Mouse (Mus musculus): Measurements from ENCODE around the gene Dagla. TPM values are rescaled to one million over a fixed set of nuclear protein-coding genes. Genes with fewer than 3 reads are reported as not detected.

Gene Dagla
- polyA plus RNA-seq, 1 experiment from 2014 or later = 2.4 TPM

DNA sequence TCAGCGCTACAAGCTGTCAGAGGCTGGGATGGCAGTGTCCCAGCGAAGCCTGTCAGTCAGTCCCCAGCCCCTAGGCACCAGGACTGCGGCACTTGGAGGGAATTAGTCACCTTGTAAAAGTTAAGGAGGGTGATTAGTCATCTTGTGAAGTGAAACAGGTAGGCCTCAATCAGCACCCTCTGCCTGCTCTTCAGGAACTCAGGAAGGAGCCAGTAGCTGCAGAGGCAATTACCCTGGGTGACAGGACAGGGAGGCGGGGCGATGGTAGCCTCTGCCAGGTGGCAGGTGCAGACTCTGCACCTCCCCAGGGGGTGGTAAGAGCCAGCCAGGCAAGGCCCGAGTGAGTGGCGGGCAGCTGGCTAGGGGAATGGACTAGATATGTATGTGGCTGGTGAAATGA, 43.3 kb downstream of the Dagla start:
- WGBS = 65% methylated on average over 7 of the region's 7 CpGs
- H3K4me2 ChIP-seq = no peak overlapping the region
- no peaks in the 10 kb centered on the region for H3K9me3 ChIP-seq
- no peaks in the 10 kb centered on the region for H3K27me3 ChIP-seq
- ATAC-seq (ENCODE audit: insufficient number of reproducible peaks, insufficient read depth, low FRiP score, low TSS enrichment, low read depth) = no peak
- peaks cover 7% of the 10 kb centered on the region; the same call in 1 of the 2 replicates for H3K4me1 ChIP-seq
- peaks cover 7% of the 10 kb centered on the region; the same call in 1 of the 2 replicates for H3K36me3 ChIP-seq
- no peak overlapping the region for H3K27ac ChIP-seq
- H3K4me3 ChIP-seq = no peak overlapping the region
- H3K9ac ChIP-seq = no peak overlapping the region

DNA sequence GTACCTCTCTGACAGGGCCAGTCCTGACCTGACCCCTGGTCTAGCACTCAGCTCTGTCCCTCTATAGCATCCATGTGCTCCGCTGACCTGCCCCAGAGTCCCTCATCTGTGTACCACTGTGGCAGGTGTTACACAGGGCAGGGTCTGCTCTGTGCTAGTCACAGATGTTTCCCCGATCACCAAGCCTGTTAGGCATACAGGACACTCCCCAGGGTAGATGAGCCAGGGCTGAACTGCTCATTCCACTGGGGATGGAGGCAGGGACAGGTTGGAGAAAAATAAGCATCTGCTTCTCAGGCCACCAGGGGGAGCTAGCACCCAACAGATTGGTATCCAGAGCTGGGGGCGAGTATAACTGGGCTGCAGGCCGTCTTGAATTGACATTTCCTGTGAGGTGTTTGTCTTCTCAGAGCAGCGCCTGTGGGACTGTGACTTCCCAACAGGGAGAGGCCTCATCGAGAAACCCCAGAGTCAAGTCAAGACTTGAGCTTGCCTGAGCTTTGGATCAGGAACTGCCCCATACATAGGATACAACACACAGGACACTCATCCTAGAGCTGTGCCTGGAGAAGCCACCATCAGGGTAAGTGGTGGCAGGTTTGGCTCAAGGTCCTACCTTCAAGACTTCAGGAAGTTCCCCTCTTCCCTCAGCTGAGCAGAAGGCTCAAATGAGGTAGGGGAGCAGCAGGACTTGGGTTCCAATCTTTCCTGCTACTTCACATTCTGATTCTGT, 46.2 kb downstream of the Dagla start:
- Histone ChIP-seq H3K9me3 (no peaks in the 10 kb centered on the region), H3K27ac (no peak overlapping the region), H3K9ac (no peak overlapping the region), H3K4me1 (0 out of 2 replicates have a peak, but pooled peaks cover 4% of the 10 kb centered on the region), H3K4me3 (no peak overlapping the region), H3K4me2 (no peak overlapping the region), H3K27me3 (no peaks in the 10 kb centered on the region), H3K36me3 (peaks cover 7% of the 10 kb centered on the region; the same call in 1 of the 2 replicates)
- WGBS = 18% methylated on average over 6 of the region's 6 CpGs
- ATAC-seq (ENCODE audit: insufficient number of reproducible peaks, insufficient read depth, low FRiP score, low TSS enrichment, low read depth) = no peak

DNA sequence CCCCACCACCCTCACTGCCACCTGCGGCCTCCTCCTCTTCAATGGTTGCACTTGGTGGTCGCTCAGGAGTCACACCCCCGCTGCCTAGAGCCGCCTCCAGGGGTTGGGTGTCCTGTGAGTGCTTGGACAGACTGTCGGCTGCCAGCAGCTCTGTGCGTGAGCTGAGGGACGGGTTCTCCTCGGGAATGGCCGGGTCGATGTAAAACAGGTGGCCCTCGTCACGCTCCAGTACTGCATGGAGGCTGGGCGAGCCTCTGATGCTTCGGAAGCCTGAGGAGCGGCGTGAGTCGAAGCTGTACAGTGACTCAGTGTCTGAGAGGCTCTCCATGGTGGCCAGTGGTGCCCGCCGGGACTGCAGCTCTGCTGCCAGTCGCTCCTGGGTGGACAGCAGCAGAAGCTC, 56.5 kb downstream of the Dagla start:
- Histone ChIP-seq H3K9me3 (no peaks in the 10 kb centered on the region), H3K27me3 (no peaks in the 10 kb centered on the region), H3K36me3 (no peaks in the 10 kb centered on the region), H3K4me3 (no peak overlapping the region), H3K27ac (no peak overlapping the region), H3K4me2 (no peak overlapping the region), H3K9ac (no peak overlapping the region), H3K4me1 (peaks cover 21% of the 10 kb centered on the region)
- no peak for ATAC-seq (ENCODE audit: insufficient number of reproducible peaks, insufficient read depth, low FRiP score, low TSS enrichment, low read depth)
- WGBS = 33% methylated on average over 20 of the region's 20 CpGs

DNA sequence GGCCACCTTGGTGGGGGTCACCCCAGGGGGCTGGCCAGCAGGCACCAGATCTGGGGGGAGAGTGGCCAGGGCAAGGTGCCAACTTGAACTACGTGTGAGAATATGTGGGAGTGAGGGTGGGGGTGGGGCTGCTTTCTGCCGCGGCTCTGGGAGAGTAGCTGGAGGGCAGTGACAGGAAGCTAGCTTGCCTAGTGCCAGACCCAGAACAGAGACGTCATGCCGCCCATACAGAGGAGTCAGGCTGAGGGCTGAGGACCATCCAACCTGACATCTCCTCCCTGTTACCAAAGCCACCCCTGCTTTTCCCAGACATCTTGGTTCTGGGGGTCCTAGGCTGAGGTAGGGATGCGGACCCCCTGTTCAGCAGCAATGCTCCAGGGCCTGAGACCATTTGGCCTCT, 57.5 kb downstream of the Dagla start:
- Histone ChIP-seq H3K36me3 (no peaks in the 10 kb centered on the region), H3K27ac (no peak overlapping the region; the same call in 1 of the 2 replicates), H3K4me3 (no peak overlapping the region), H3K9me3 (no peaks in the 10 kb centered on the region), H3K4me2 (no peak overlapping the region), H3K9ac (peak overlapping the region; percentile 36; the same call in 1 of the 2 replicates), H3K27me3 (no peaks in the 10 kb centered on the region), H3K4me1 (peaks cover 25% of the 10 kb centered on the region)
- WGBS = 28% methylated on average over 6 of the region's 6 CpGs
- no peak for ATAC-seq (ENCODE audit: insufficient number of reproducible peaks, insufficient read depth, low FRiP score, low TSS enrichment, low read depth)

DNA sequence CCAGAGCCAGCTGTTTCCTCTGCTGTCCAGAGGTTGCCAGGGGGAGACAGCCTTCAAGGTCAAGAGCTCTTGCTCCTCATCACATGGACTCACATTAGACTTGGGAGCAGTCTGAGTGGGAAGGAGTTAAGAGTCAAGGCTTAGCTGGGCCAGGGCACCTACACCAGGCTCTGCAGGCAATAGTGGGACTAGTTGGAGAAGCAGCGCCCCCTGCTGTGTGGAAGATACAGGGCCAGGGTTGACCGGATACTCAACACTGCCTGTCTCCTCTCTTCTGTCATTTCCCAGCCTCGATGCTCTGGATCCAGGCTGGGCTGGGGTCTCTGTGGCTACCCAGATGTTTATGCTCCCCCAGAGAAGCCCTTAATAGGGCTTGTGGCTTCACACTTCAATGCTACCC, 60.5 kb downstream of the Dagla start:
- Histone ChIP-seq H3K36me3 (no peaks in the 10 kb centered on the region), H3K4me3 (no peak overlapping the region), H3K27ac (no peak overlapping the region), H3K9me3 (no peaks in the 10 kb centered on the region), H3K27me3 (peaks cover 13% of the 10 kb centered on the region; the same call in 1 of the 2 replicates), H3K4me1 (peaks cover 38% of the 10 kb centered on the region), H3K9ac (no peak overlapping the region), H3K4me2 (no peak overlapping the region)
- ATAC-seq (ENCODE audit: insufficient number of reproducible peaks, insufficient read depth, low FRiP score, low TSS enrichment, low read depth) = no peak
- WGBS = 11% methylated on average over 3 of the region's 3 CpGs

DNA sequence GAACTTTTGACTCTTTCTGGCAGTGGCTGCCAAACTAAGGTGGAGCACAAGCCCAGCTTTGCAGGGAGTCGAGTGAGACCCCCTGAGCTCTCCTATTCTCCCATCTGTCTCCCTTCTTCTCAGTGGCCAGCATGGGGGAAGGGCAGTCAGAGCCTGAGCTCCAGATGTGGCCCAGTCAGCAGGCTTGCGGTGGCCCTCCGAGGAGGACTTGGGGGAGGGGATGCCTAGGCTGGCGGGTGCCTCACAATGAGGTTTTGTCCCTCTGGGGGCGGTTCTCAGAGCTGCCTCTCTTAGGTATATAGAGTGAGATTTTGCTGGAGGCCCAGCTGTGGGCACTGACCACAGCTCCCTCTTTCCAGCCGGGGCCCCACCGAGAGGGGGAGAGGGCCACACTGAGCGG, 61.8 kb downstream of the Dagla start:
- Histone ChIP-seq H3K4me2 (no peak overlapping the region), H3K36me3 (no peaks in the 10 kb centered on the region), H3K9ac (no peak overlapping the region), H3K27ac (no peak overlapping the region), H3K27me3 (peaks cover 13% of the 10 kb centered on the region; the same call in 1 of the 2 replicates), H3K4me1 (peaks cover 33% of the 10 kb centered on the region), H3K4me3 (no peak overlapping the region), H3K9me3 (no peaks in the 10 kb centered on the region)
- 8% methylated on average over 8 of the region's 8 CpGs for WGBS
- no peak for ATAC-seq (ENCODE audit: insufficient number of reproducible peaks, insufficient read depth, low FRiP score, low TSS enrichment, low read depth)

DNA sequence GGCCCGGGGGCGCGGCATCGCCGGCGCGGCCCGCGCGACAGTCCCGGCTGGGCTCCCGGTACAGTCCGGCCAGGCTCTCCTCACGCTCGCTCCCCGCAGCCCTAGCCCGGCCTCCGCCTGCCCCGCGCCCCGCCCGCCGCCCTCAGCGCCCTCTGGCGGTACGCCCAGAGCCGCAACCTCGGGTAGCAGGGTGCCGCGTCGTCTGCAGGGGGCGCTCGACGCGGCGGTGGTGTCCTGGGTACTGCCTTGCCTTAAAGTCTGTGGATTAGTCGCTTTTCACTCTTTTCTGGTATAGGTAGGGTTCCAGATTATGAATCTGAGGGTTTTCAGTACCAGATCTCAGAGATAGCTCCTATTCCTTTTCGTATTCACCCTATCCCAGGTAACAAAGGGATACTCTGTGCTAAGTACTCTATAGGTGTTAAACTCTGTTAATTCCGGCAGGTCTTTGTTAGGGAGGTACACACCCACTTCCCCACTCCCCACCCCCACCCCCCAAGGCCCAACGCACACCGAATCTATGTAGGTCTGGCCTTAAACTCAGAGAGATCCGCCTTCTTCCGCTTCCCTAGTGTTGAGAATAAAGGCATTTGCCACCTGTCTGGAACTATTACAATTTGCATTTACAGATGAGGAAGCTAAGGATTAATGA, 63.9 kb downstream of the Dagla start, which contains the start of gene Myrf:
TSS of gene Myrf (minus strand) at position 95 of the 652 bp plus-strand sequence.
- peaks cover 13% of the 10 kb centered on the region; the same call in 1 of the 2 replicates for H3K27me3 ChIP-seq
- peak within 1 kb of the TSS; percentile 75 for H3K9ac ChIP-seq
- no peak within 1 kb of the TSS for H3K27ac ChIP-seq
- no peaks in the 10 kb centered on the region for H3K36me3 ChIP-seq
- H3K4me3 ChIP-seq = peak within 1 kb of the TSS; percentile 54
- peak; percentile 69 for ATAC-seq (ENCODE audit: insufficient number of reproducible peaks, insufficient read depth, low FRiP score, low TSS enrichment, low read depth)
- peak within 1 kb of the TSS; percentile 90 for H3K4me2 ChIP-seq
- WGBS = 7% methylated on average over 43 of the region's 43 CpGs
- H3K9me3 ChIP-seq = no peaks in the 10 kb centered on the region
- H3K4me1 ChIP-seq = peaks cover 23% of the 10 kb centered on the region

DNA sequence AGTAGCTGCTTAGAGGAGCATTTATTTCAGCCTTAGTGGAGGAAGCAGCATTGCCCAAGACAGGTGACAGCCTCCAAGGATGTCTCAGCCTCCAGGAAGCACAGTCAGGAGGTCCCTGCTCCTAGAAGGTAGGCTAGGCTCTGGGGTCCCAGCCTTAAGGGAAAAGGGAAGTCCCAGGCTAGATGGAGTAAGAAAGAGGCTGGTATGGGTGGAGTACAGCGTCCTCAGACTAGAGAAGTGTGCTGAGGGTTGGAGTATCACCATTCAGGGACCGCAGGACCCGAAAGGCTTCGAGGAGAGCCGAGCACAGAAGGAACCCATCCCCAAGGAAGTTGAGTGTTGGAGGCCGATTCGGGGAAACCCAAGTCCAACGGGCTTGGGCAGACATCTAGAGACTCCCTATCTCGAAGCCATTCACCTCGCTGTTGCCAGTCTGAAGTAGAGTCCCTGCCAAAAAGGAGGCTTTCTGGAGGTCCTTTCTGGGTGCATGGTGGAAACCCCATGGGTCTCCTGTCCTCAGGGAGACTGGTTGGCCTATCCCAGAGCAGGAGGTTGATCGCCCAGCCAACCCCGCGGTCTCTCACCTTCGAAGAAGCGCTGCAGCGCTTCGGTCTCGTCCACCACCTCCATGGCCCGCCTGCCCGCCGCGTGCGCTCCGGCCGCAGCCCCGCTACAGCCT, 64.6 kb downstream of the Dagla start:
- WGBS = 4% methylated on average over 26 of the region's 26 CpGs
- ATAC-seq (ENCODE audit: insufficient number of reproducible peaks, insufficient read depth, low FRiP score, low TSS enrichment, low read depth) = no peak
- peak overlapping the region; percentile 75 for H3K9ac ChIP-seq
- H3K4me3 ChIP-seq = peak overlapping the region; percentile 54
- no peak overlapping the region for H3K27ac ChIP-seq
- H3K4me2 ChIP-seq = peak overlapping the region; percentile 90
- H3K9me3 ChIP-seq = no peaks in the 10 kb centered on the region
- H3K36me3 ChIP-seq = no peaks in the 10 kb centered on the region
- H3K4me1 ChIP-seq = peaks cover 23% of the 10 kb centered on the region
- H3K27me3 ChIP-seq = peaks cover 13% of the 10 kb centered on the region; the same call in 1 of the 2 replicates

DNA sequence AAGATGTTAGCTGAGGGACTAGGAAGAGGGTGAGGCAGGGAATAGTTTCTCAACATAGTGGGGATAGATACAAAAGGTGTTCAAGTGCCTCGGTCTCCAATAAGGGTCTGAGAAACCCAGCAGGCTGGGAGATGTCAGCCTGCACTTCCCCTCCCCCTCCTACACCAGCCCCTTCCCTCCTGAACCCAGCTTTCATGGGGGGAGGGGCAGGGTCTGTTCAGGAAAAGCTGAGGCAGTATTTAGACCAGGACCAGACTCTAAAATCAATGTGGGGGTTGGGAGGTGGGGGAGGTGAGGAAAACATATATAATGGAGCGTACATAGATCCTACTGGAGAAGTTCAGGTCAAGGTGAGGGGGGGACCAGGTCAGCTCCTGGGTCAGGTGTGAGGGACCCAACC, 65.3 kb downstream of the Dagla start:
- no peaks in the 10 kb centered on the region for H3K9me3 ChIP-seq
- no peaks in the 10 kb centered on the region for H3K36me3 ChIP-seq
- no peak overlapping the region for H3K9ac ChIP-seq
- no peak for ATAC-seq (ENCODE audit: insufficient number of reproducible peaks, insufficient read depth, low FRiP score, low TSS enrichment, low read depth)
- peaks cover 13% of the 10 kb centered on the region; the same call in 1 of the 2 replicates for H3K27me3 ChIP-seq
- 40% methylated on average over 2 of the region's 2 CpGs for WGBS
- H3K4me3 ChIP-seq = no peak overlapping the region
- peak overlapping the region; percentile 90 for H3K4me2 ChIP-seq
- no peak overlapping the region for H3K27ac ChIP-seq
- H3K4me1 ChIP-seq = peaks cover 20% of the 10 kb centered on the region

DNA sequence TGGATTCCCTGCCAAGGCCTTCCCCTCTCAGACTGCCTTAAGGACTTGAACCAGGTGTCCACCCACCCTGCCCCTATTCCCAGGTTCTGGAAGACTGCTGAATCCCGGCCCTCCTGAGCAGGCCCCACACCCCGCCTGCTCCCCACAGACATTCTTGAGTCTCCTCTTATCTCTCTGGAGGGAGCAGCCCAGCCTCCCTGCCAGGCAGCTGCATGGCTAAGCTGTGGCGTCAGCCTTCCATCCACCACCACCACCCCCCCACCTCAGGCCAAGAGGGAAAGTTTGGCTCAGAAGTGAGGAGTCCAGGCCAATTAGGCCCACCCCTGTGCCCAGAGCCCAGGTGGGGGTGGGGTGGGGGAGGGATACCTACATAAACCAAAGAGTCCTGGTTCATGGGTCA, 66.2 kb downstream of the Dagla start:
- H3K27ac ChIP-seq = no peak overlapping the region
- ATAC-seq (ENCODE audit: insufficient number of reproducible peaks, insufficient read depth, low FRiP score, low TSS enrichment, low read depth) = no peak
- H3K9ac ChIP-seq = no peak overlapping the region
- peaks cover 18% of the 10 kb centered on the region for H3K4me1 ChIP-seq
- 71% methylated on average over 3 of the region's 3 CpGs for WGBS
- no peaks in the 10 kb centered on the region for H3K36me3 ChIP-seq
- H3K4me3 ChIP-seq = no peak overlapping the region
- H3K9me3 ChIP-seq = no peaks in the 10 kb centered on the region
- peaks cover 13% of the 10 kb centered on the region; the same call in 1 of the 2 replicates for H3K27me3 ChIP-seq
- no peak overlapping the region for H3K4me2 ChIP-seq

DNA sequence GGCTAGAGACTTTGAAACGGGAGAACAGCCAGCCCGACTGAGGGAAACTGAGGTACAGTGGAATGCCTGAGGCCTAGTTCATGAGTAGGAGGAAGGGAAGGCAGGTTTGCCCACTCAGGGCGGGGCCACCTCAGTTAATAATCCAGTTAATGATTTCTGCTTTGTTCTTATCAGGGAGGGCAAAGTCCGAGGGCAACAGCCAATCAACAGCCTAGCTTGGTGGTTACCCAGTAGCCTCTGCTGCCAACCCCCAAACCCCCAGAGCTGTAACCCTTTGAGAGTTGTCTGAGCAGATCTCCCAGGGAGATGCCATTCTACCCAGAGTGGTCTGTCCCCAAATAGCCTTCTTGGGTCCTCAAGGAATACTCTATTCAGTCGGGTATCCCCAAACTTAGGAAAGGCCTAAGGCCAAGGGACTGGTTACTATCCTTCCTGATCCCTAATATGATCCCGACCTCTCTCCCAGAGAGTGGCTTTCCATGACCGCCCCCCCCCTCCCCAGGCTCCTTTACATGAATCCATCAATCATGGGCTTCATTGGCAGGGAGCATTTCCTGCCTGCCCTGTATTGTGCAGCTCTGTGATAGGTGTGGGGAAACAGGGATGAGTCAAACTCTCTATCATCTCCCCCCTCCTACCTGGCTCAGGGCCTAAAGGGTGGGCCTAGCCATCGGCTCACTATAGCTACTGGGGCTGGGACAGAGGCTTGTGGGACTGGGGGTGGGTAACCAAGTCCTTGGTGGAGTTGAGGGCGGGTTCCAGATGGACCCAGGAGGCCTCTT, 68.7 kb downstream of the Dagla start:
- WGBS = 80% methylated on average over 9 of the region's 9 CpGs
- no peak overlapping the region for H3K4me3 ChIP-seq
- ATAC-seq (ENCODE audit: insufficient number of reproducible peaks, insufficient read depth, low FRiP score, low TSS enrichment, low read depth) = no peak
- no peaks in the 10 kb centered on the region for H3K9me3 ChIP-seq
- H3K4me1 ChIP-seq = peaks cover 27% of the 10 kb centered on the region
- no peak overlapping the region for H3K4me2 ChIP-seq
- peaks cover 13% of the 10 kb centered on the region; the same call in 1 of the 2 replicates for H3K27me3 ChIP-seq
- no peak overlapping the region for H3K9ac ChIP-seq
- no peak overlapping the region for H3K27ac ChIP-seq
- no peaks in the 10 kb centered on the region for H3K36me3 ChIP-seq
